Mouse (Mus musculus): Measurements from ENCODE around the gene Etnk2. TPM values are rescaled to one million over a fixed set of nuclear protein-coding genes. Genes with fewer than 3 reads are reported as not detected.
A peak's percentile ranks its signal among the peaks of the same experiment; 100 is the strongest.

The Etnk2 gene
- polyA plus RNA-seq, 1 experiment from 2014 or later, result 1.3 TPM

GRCm38 (mm10) chr1:133423543-133424480, 60.4 kb downstream of the Etnk2 start, which contains the start of gene Sox13:
Sox13 (minus strand) TSS chr1:133424377.
- H3K4me2 ChIP-seq (ENCODE audit: low read depth, severe bottlenecking), result peak within 1 kb of the TSS; percentile 99
- peaks cover 9% of the 10 kb centered on the region; the same call in 1 of the 2 replicates for H3K4me1 ChIP-seq (ENCODE audit: control insufficient read depth, insufficient read depth, low read length)
- ATAC-seq (ENCODE audit: insufficient number of reproducible peaks, low FRiP score, low TSS enrichment, low read depth) (0 out of 2 replicates have a peak, but pooled peaks have one; percentile 36), DNase-seq (ENCODE audit: low spot score) (peak; percentile 82)
- H3K27me3 ChIP-seq (ENCODE audit: control insufficient read depth, insufficient read depth, low read length), result no peaks in the 10 kb centered on the region
- H3K9ac ChIP-seq (ENCODE audit: low read length), result peak within 1 kb of the TSS; percentile 84
- H3K27ac ChIP-seq (replicated peaks; ENCODE audit: low read depth, low read length), result peak within 1 kb of the TSS; percentile 85
- no peaks in the 10 kb centered on the region for H3K36me3 ChIP-seq (ENCODE audit: control insufficient read depth, insufficient read depth, low read length)
- no peaks in the 10 kb centered on the region for H3K9me3 ChIP-seq (ENCODE audit: control insufficient read depth, low read length)
- WGBS, result under 1% methylated on average over 89 of the region's 128 CpGs
- H3K4me3 ChIP-seq (ENCODE audit: low read depth, low read length), result peak within 1 kb of the TSS; percentile 74

GRCm38 (mm10) chr1:133424547-133425140, 61.3 kb downstream of the Etnk2 start:
- Histone ChIP-seq H3K36me3 (ENCODE audit: control insufficient read depth, insufficient read depth, low read length) (no peaks in the 10 kb centered on the region), H3K9ac (ENCODE audit: low read length) (no peak overlapping the region), H3K27me3 (ENCODE audit: control insufficient read depth, insufficient read depth, low read length) (no peaks in the 10 kb centered on the region), H3K27ac (replicated peaks; ENCODE audit: low read depth, low read length) (no peak overlapping the region), H3K9me3 (ENCODE audit: control insufficient read depth, low read length) (no peaks in the 10 kb centered on the region), H3K4me2 (ENCODE audit: low read depth, severe bottlenecking) (no peak overlapping the region), H3K4me3 (ENCODE audit: low read depth, low read length) (peak overlapping the region; percentile 74; the same call in 1 of the 2 replicates), H3K4me1 (ENCODE audit: control insufficient read depth, insufficient read depth, low read length) (peaks cover 9% of the 10 kb centered on the region; the same call in 1 of the 2 replicates)
- DNase-seq (ENCODE audit: low spot score) (no peak), ATAC-seq (ENCODE audit: insufficient number of reproducible peaks, low FRiP score, low TSS enrichment, low read depth) (no peak)
- 61% methylated on average over 4 of the region's 4 CpGs for WGBS

Other genes starting within 250 kb of the Etnk2 start
- 46.7 and 55.6 TPM in 2 replicates for gene Ppp1r15b, start 232.4 kb upstream of the Etnk2 start, polyA plus RNA-seq (2014; fragmentation: Nextera tagmentation; extraction: Ambion mirVana)
- 0.75 and 0.87 TPM in 2 replicates for gene Plekha6, start 199.4 kb upstream of the Etnk2 start, polyA plus RNA-seq (2014; fragmentation: Nextera tagmentation; extraction: Ambion mirVana)
- gene Golt1a, start 53.8 kb upstream of the Etnk2 start, polyA plus RNA-seq (2014; fragmentation: Nextera tagmentation; extraction: Ambion mirVana), result not detected in 2 replicates
- gene Kiss1, start 41.7 kb upstream of the Etnk2 start, polyA plus RNA-seq (2014; fragmentation: Nextera tagmentation; extraction: Ambion mirVana), result not detected in 2 replicates
- gene Ren1, start 13.1 kb upstream of the Etnk2 start, polyA plus RNA-seq (2014; fragmentation: Nextera tagmentation; extraction: Ambion mirVana), result not detected in 2 replicates
- 5.7 and 6.0 TPM in 2 replicates for gene Sox13, start 60.8 kb downstream of the Etnk2 start, polyA plus RNA-seq (2014; fragmentation: Nextera tagmentation; extraction: Ambion mirVana)
- gene Snrpe, start 246.7 kb downstream of the Etnk2 start, polyA plus RNA-seq (2014; fragmentation: Nextera tagmentation; extraction: Ambion mirVana), result 911 and 951 TPM in 2 replicates

Data from limb, embryonic 11.5 days (tissue).